Mouse (Mus musculus): ENCODE results near the gene Pkn1. TPM values are rescaled to one million over a fixed set of nuclear protein-coding genes. Genes with fewer than 3 reads are reported as not detected.

Pkn1 gene
- polyA plus RNA-seq, 1 experiment from 2014 or later: 23.3 TPM

DNA sequence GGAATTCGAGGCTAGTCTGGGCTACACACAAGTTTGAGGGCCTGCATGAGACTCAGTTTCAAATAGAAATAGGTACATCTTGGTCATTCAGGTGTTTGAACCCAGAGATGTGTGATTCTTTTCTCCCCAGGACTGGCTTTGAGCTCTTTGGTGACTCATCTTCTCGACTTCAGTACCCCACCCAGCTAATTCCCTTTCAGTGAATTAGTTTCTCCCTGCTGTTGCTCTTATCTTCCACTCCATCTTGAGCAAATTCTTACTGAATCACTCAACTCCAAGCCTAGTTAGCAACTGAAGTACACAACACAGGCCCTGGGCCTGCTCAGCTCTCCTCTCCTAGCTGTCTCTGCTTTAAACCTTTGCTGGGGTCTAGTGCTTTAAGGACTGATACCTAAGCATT, 17.6 kb upstream of the Pkn1 start:
- H3K9ac ChIP-seq (ENCODE audit: low read depth, low read length): peak overlapping the region; percentile 92
- ATAC-seq (replicated peaks; ENCODE audit: low FRiP score): peak; percentile 19; the same call in 1 of the 2 replicates
- 36% methylated on average over 2 of the region's 2 CpGs for WGBS

DNA sequence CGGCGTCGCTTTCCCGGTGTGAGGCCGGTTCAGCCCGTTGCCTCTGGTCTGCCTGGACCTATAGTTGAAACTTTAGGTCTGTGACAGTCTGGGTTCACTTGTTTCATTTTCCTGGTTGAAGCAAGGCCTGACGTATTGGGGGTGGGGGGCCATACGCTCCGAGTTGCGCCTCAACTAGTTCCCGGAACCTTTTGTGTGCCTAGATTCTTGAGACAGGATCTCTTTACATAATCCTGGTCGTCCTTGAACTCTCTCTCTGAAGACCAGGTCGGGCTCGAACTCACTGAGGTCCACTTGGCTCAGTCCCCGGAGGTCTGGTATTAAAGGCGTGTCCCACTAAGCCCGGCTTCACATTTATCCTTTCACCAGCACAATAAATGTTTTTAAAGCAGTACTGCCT, 16.8 kb upstream of the Pkn1 start:
- Histone ChIP-seq H3K4me3 (ENCODE audit: low read depth, low read length) (peak overlapping the region; percentile 87), H3K9me3 (ENCODE audit: control insufficient read depth, low read length) (no peaks in the 10 kb centered on the region), H3K27me3 (replicated peaks; ENCODE audit: control insufficient read depth, insufficient read depth, low read length) (no peaks in the 10 kb centered on the region), H3K4me1 (replicated peaks; ENCODE audit: control insufficient read depth, insufficient read depth, low read length) (peaks cover 13% of the 10 kb centered on the region), H3K4me2 (peak overlapping the region; percentile 91), H3K9ac (ENCODE audit: low read depth, low read length) (peak overlapping the region; percentile 92), H3K36me3 (ENCODE audit: control insufficient read depth, insufficient read depth, low read length) (peaks cover 10% of the 10 kb centered on the region), H3K27ac (ENCODE audit: low read depth, low read length) (peak overlapping the region; percentile 79)
- 1% methylated on average over 17 of the region's 17 CpGs for WGBS
- no peak for DNase-seq (ENCODE audit: low spot score)
- no peak for ATAC-seq (replicated peaks; ENCODE audit: low FRiP score)

More for the DNA sequence above, 17.6 kb upstream of the Pkn1 start:
- DNase-seq (ENCODE audit: low spot score): no peak
- peak overlapping the region; percentile 87 for H3K4me3 ChIP-seq (ENCODE audit: low read depth, low read length)
- H3K27me3 ChIP-seq (replicated peaks; ENCODE audit: control insufficient read depth, insufficient read depth, low read length): no peaks in the 10 kb centered on the region
- peaks cover 13% of the 10 kb centered on the region for H3K4me1 ChIP-seq (replicated peaks; ENCODE audit: control insufficient read depth, insufficient read depth, low read length)
- H3K27ac ChIP-seq (ENCODE audit: low read depth, low read length): peak overlapping the region; percentile 79; the same call in 1 of the 2 replicates
- H3K4me2 ChIP-seq: peak overlapping the region; percentile 91
- peaks cover 17% of the 10 kb centered on the region for H3K36me3 ChIP-seq (ENCODE audit: control insufficient read depth, insufficient read depth, low read length)
- H3K9me3 ChIP-seq (ENCODE audit: control insufficient read depth, low read length): no peaks in the 10 kb centered on the region

- WGBS: under 1% methylated on average over 63 of the region's 63 CpGs
- Histone ChIP-seq H3K27me3 (replicated peaks; ENCODE audit: control insufficient read depth, insufficient read depth, low read length) (no peaks in the 10 kb centered on the region), H3K9ac (ENCODE audit: low read depth, low read length) (peak within 1 kb of the TSS; percentile 92), H3K4me3 (ENCODE audit: low read depth, low read length) (peak within 1 kb of the TSS; percentile 87), H3K4me1 (replicated peaks; ENCODE audit: control insufficient read depth, insufficient read depth, low read length) (peaks cover 13% of the 10 kb centered on the region), H3K4me2 (peak within 1 kb of the TSS; percentile 91), H3K27ac (ENCODE audit: low read depth, low read length) (peak within 1 kb of the TSS; percentile 79), H3K9me3 (ENCODE audit: control insufficient read depth, low read length) (no peaks in the 10 kb centered on the region), H3K36me3 (ENCODE audit: control insufficient read depth, insufficient read depth, low read length) (peaks cover 4% of the 10 kb centered on the region; the same call in 1 of the 2 replicates)
- DNase-seq (ENCODE audit: low spot score) (peak; percentile 95), ATAC-seq (replicated peaks; ENCODE audit: low FRiP score) (peak; percentile 99)
Observed at GRCm38 (mm10) chr8:83715031-83715690, 16.2 kb upstream of the Pkn1 start, which contains the start of gene Ddx39. Gene Ddx39, plus strand, starts transcription at chr8:83715177.

DNA sequence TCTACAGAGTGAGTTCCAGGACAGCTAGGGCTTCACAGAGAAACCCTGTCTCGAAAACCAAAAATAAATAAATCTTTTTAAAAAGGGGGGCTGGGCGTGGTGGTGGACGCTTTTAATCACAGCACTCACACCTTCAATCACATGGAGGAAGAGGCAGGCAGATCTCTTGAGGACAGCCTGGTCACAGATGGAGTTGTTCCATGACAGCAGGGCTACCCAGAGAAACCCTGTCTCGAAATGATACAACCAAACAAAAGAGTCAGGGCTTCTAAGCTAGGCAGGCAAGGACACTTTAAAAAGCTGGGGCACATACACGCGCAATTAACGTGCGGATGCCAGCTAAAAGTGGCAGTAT, 15.7 kb upstream of the Pkn1 start:
- Histone ChIP-seq H3K4me2 (peak overlapping the region; percentile 54), H3K4me3 (ENCODE audit: low read depth, low read length) (0 out of 2 replicates have a peak overlapping the region, but pooled peaks have one; percentile 18), H3K9ac (ENCODE audit: low read depth, low read length) (no peak overlapping the region), H3K27me3 (replicated peaks; ENCODE audit: control insufficient read depth, insufficient read depth, low read length) (no peaks in the 10 kb centered on the region), H3K36me3 (ENCODE audit: control insufficient read depth, insufficient read depth, low read length) (peaks cover 3% of the 10 kb centered on the region; the same call in 1 of the 2 replicates), H3K27ac (ENCODE audit: low read depth, low read length) (no peak overlapping the region), H3K4me1 (replicated peaks; ENCODE audit: control insufficient read depth, insufficient read depth, low read length) (peaks cover 13% of the 10 kb centered on the region), H3K9me3 (ENCODE audit: control insufficient read depth, low read length) (no peaks in the 10 kb centered on the region)
- peak; percentile 13; the same call in 1 of the 2 replicates for ATAC-seq (replicated peaks; ENCODE audit: low FRiP score)
- DNase-seq (ENCODE audit: low spot score): no peak
- WGBS: 15% methylated on average over 8 of the region's 8 CpGs

GRCm38 (mm10) chr8:83707554-83707953, 8.6 kb upstream of the Pkn1 start:
- no peaks in the 10 kb centered on the region for H3K36me3 ChIP-seq (ENCODE audit: control insufficient read depth, insufficient read depth, low read length)
- no peak for ATAC-seq (replicated peaks; ENCODE audit: low FRiP score)
- 72% methylated on average over 8 of the region's 8 CpGs for WGBS

GRCm38 (mm10) chr8:83706411-83706810, 7.4 kb upstream of the Pkn1 start:
- Histone ChIP-seq H3K27me3 (replicated peaks; ENCODE audit: control insufficient read depth, insufficient read depth, low read length) (no peaks in the 10 kb centered on the region), H3K4me1 (replicated peaks; ENCODE audit: control insufficient read depth, insufficient read depth, low read length) (no peaks in the 10 kb centered on the region), H3K36me3 (ENCODE audit: control insufficient read depth, insufficient read depth, low read length) (no peaks in the 10 kb centered on the region), H3K4me3 (ENCODE audit: low read depth, low read length) (no peak overlapping the region), H3K9me3 (ENCODE audit: control insufficient read depth, low read length) (no peaks in the 10 kb centered on the region), H3K27ac (ENCODE audit: low read depth, low read length) (no peak overlapping the region), H3K4me2 (no peak overlapping the region), H3K9ac (ENCODE audit: low read depth, low read length) (no peak overlapping the region)
- ATAC-seq (replicated peaks; ENCODE audit: low FRiP score) (no peak), DNase-seq (ENCODE audit: low spot score) (no peak)
- WGBS: 63% methylated on average over 5 of the region's 5 CpGs

More at GRCm38 (mm10) chr8:83707554-83707953, 8.6 kb upstream of the Pkn1 start:
- Histone ChIP-seq H3K27ac (ENCODE audit: low read depth, low read length) (no peak overlapping the region), H3K4me3 (ENCODE audit: low read depth, low read length) (no peak overlapping the region), H3K4me1 (replicated peaks; ENCODE audit: control insufficient read depth, insufficient read depth, low read length) (no peaks in the 10 kb centered on the region), H3K4me2 (no peak overlapping the region), H3K9ac (ENCODE audit: low read depth, low read length) (no peak overlapping the region), H3K27me3 (replicated peaks; ENCODE audit: control insufficient read depth, insufficient read depth, low read length) (no peaks in the 10 kb centered on the region), H3K9me3 (ENCODE audit: control insufficient read depth, low read length) (no peaks in the 10 kb centered on the region)
- no peak for DNase-seq (ENCODE audit: low spot score)

DNA sequence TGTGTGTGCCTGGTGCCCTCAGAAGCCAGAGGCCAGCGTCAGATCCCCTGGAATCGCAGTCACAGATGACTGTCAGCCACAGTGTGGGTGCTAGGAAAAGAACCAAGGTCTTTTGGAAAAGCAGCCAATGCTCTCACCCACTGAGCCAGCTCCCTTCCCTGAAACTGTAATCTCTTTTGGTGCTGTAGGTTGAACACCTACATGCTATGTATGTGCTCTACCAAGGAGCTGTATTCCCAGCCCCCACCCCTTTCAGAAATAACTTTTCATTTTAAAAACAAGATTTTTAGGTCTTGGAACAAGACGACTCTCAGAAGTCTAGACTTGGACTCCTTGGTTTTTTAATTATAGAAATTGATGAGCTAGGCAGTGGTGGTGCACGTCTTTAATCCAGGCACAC, 4.4 kb upstream of the Pkn1 start:
- Histone ChIP-seq H3K4me1 (replicated peaks; ENCODE audit: control insufficient read depth, insufficient read depth, low read length) (peaks cover under 1% of the 10 kb centered on the region; the same call in 1 of the 2 replicates), H3K4me3 (ENCODE audit: low read depth, low read length) (no peak overlapping the region), H3K4me2 (no peak overlapping the region), H3K9me3 (ENCODE audit: control insufficient read depth, low read length) (no peaks in the 10 kb centered on the region), H3K36me3 (ENCODE audit: control insufficient read depth, insufficient read depth, low read length) (no peaks in the 10 kb centered on the region), H3K27ac (ENCODE audit: low read depth, low read length) (no peak overlapping the region), H3K9ac (ENCODE audit: low read depth, low read length) (no peak overlapping the region), H3K27me3 (replicated peaks; ENCODE audit: control insufficient read depth, insufficient read depth, low read length) (no peaks in the 10 kb centered on the region)
- 82% methylated on average over 4 of the region's 4 CpGs for WGBS
- DNase-seq (ENCODE audit: low spot score): no peak
- ATAC-seq (replicated peaks; ENCODE audit: low FRiP score): no peak

GRCm38 (mm10) chr8:83700423-83701085, 1.6 kb upstream of the Pkn1 start:
- Histone ChIP-seq H3K4me2 (no peak overlapping the region), H3K36me3 (ENCODE audit: control insufficient read depth, insufficient read depth, low read length) (no peaks in the 10 kb centered on the region), H3K9me3 (ENCODE audit: control insufficient read depth, low read length) (no peaks in the 10 kb centered on the region), H3K9ac (ENCODE audit: low read depth, low read length) (no peak overlapping the region), H3K27ac (ENCODE audit: low read depth, low read length) (no peak overlapping the region), H3K4me3 (ENCODE audit: low read depth, low read length) (no peak overlapping the region), H3K27me3 (replicated peaks; ENCODE audit: control insufficient read depth, insufficient read depth, low read length) (no peaks in the 10 kb centered on the region), H3K4me1 (replicated peaks; ENCODE audit: control insufficient read depth, insufficient read depth, low read length) (peaks cover 16% of the 10 kb centered on the region)
- no peak for ATAC-seq (replicated peaks; ENCODE audit: low FRiP score)
- no peak for DNase-seq (ENCODE audit: low spot score)
- WGBS: 71% methylated on average over 9 of the region's 9 CpGs
